Mouse (Mus musculus): Measurements from ENCODE around the gene Reps2.

DNA sequence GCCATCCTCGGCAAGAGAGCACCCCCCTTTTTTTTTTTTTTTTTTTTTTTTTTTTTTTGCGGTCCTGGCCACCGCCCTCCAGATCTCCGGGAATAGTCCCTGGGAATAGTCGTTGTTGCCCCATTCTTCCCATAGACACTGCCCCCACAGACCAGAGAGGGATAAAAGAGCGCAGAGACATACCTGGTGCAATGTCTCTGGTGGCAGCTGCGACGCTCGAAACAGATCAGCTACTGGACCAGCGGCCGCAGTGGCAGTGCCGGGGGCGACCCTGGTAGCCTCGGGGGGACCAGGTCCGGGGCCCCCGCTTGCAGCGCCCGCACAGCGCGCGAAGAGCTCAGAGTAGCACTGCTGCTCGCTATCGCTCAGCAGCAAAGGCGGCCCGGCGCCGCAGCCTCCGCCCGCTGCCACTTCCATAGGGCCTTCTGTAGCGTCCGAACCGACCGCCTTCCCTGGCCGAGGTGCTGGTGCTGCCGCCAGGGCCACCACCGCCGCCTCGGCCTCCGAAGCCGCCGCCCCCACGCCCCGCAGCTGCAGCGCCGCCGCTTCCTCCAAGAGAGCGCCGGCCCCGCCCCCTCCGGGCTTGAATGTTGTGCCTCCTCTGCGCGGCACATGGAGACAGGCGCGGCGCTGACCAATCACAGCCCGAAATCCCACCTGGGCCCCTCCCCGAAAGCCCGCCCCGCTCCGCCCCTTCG, at the start of gene Reps2:
- TF ChIP-seq CTCF (IDR thresholded peaks at IDR 0.05; ENCODE audit: low read depth), result no peak
- no peak for TF ChIP-seq EP300 (IDR thresholded peaks at IDR 0.05; ENCODE audit: low read depth)

Measured in heart, postnatal 0 days (tissue).